Mouse (Mus musculus) brain, embryonic 14.5 days (tissue): ENCODE data around the gene Gng11.

Experiments
- CTCF ChIP-seq: fragments of 200-500 bp; IDR thresholded peaks from 2 replicates; pipeline ENCODE4 v1.5.1; 2012; ENCODE audit warnings: inconsistent platforms, mild to moderate bottlenecking, moderate library complexity, borderline replicate concordance; ENCODE audit not compliant: insufficient read depth, insufficient read length; ENCODE audit errors: extremely low read depth
- POLR2A ChIP-seq: fragments of 200-500 bp; IDR thresholded peaks from 2 replicates; pipeline ENCODE4 v1.6.1; 2012; ENCODE audit warnings: mild to moderate bottlenecking, inconsistent platforms, borderline replicate concordance; ENCODE audit not compliant: poor library complexity, insufficient read depth, insufficient read length, severe bottlenecking; ENCODE audit errors: extremely low read depth

DNA sequence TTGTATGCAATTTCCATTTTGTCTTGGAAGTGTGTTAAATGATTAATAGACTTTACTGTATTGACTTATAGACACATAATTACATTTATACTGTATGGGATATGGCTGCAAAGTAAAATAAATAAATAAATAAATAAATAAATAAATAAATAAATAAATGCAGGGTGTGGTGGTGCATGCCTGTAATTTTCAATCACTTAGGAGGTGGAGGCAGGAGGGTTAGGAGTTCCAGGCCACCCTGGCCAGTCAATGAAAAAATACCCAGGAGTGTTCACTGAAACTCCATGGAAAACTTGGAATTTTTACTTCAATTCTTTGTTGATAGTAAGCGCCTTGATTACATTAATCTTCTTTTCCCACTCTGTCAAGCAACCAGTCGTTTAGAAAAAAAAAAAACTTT is 1.1 kb downstream of the Gng11 start:
- no peak for TF ChIP-seq CTCF
- no peak for TF ChIP-seq POLR2A
